In genomic region chr11:45752237-45752636, GRCm38 (mm10) we compare ENCODE assay signal across 9 mouse cellular contexts.
DNase-seq lines count a peak whose midpoint lies in the region; ATAC-seq lines count a peak whose summit lies in the region.
"Had no signal": no experiment of that assay in that cellular context is flagged by ENCODE, and none has a peak within 500 bp of the region (broad histone marks: within the 10 kb centered on the region; RNA-seq: fewer than 3 reads in every experiment).

No protein-coding gene starts in this region.

- no peaks in the 10 kb centered on the region for H3K9me3 ChIP-seq in hindbrain, embryonic 11.5 days (ENCODE audit: control insufficient read depth, low read length)
- no peaks in the 10 kb centered on the region for H3K9me3 ChIP-seq in hindbrain, embryonic 10.5 days
- H3K9me3 ChIP-seq in midbrain, embryonic 11.5 days (ENCODE audit: control insufficient read depth, low read length) = no peaks in the 10 kb centered on the region
- H3K9me3 ChIP-seq: embryonic facial prominence, embryonic 13.5 days had no signal

- H3K4me1 ChIP-seq in hindbrain, embryonic 11.5 days (replicated peaks; ENCODE audit: control insufficient read depth, insufficient read depth, low read length) = no peaks in the 10 kb centered on the region
- H3K4me1 ChIP-seq in hindbrain, embryonic 10.5 days (replicated peaks) = no peaks in the 10 kb centered on the region
- H3K4me1 ChIP-seq in midbrain, embryonic 11.5 days (ENCODE audit: control insufficient read depth, insufficient read depth, low read length) = no peaks in the 10 kb centered on the region

- intact Hi-C loops in left cerebral cortex, postnatal 14 days (cut with DNase I) = loop anchor here (10.0 kb wide), 1 partner anchor 133 kb away; no protein-coding TSS in a partner anchor

- H3K4me3 ChIP-seq in hindbrain, embryonic 11.5 days (ENCODE audit: low read depth, low read length) = no peak overlapping the region
- H3K4me3 ChIP-seq in hindbrain, embryonic 10.5 days = no peak overlapping the region
- H3K4me3 ChIP-seq in midbrain, embryonic 11.5 days (ENCODE audit: low read depth, low read length) = no peak overlapping the region
- H3K4me3 ChIP-seq: embryonic facial prominence, embryonic 13.5 days had no signal

- no peaks in the 10 kb centered on the region for H3K36me3 ChIP-seq in hindbrain, embryonic 11.5 days (ENCODE audit: control insufficient read depth, insufficient read depth, low read length)
- no peaks in the 10 kb centered on the region for H3K36me3 ChIP-seq in hindbrain, embryonic 10.5 days
- no peaks in the 10 kb centered on the region for H3K36me3 ChIP-seq in midbrain, embryonic 11.5 days (ENCODE audit: control insufficient read depth, insufficient read depth, low read length)
- H3K36me3 ChIP-seq: embryonic facial prominence, embryonic 13.5 days had no signal

- 61% methylated on average over 1 of the region's 1 CpGs for WGBS in hindbrain, embryonic 11.5 days
- 55% methylated on average over 1 of the region's 1 CpGs for WGBS in hindbrain, embryonic 10.5 days
- WGBS in midbrain, embryonic 11.5 days = 43% methylated on average over 1 of the region's 1 CpGs

- peak; percentile 48 for DNase-seq in hindbrain, embryonic 11.5 days (ENCODE audit: low spot score)
- no peak for DNase-seq in hindbrain, embryonic 10.5 days (ENCODE audit: low spot score)
- DNase-seq in Muller cell, postnatal 12 days (ENCODE audit: inconsistent ontology term) = peak; percentile 42
- peak; percentile 27 for DNase-seq in embryo, embryonic 11.5 days (ENCODE audit: low read depth, low spot score)
- DNase-seq in left cerebral cortex, postnatal 14 days (ENCODE audit: low spot score in 2 of 2) = peak; percentile 33 to 41
- DNase-seq in midbrain, embryonic 11.5 days (ENCODE audit: low spot score, missing footprints) = peak; percentile 86
- DNase-seq in thymus, postnatal 10 days (ENCODE audit: low spot score in 2 of 2) = peak; percentile 14 to 53

- ATAC-seq in hindbrain, embryonic 11.5 days (ENCODE audit: low FRiP score) = peak; percentile 63; the same call in 1 of the 2 replicates
- peak; percentile 95 for ATAC-seq in inflammation-experienced regulatory T-cells, adult 6 months
- 0 out of 2 replicates have a peak, but pooled peaks have one; percentile 61 for ATAC-seq in midbrain, embryonic 11.5 days (ENCODE audit: low FRiP score)

- H3K27me3 ChIP-seq in hindbrain, embryonic 11.5 days (ENCODE audit: control insufficient read depth, insufficient read depth, low read length) = no peaks in the 10 kb centered on the region
- no peaks in the 10 kb centered on the region for H3K27me3 ChIP-seq in hindbrain, embryonic 10.5 days (ENCODE audit: insufficient read depth, poor library complexity, severe bottlenecking)
- no peaks in the 10 kb centered on the region for H3K27me3 ChIP-seq in midbrain, embryonic 11.5 days (ENCODE audit: control insufficient read depth, insufficient read depth, low read length)
- H3K27me3 ChIP-seq: embryonic facial prominence, embryonic 13.5 days had no signal

- no peak overlapping the region for H3K4me2 ChIP-seq in hindbrain, embryonic 11.5 days (replicated peaks; ENCODE audit: low read depth, low read length)
- H3K4me2 ChIP-seq in midbrain, embryonic 11.5 days = no peak overlapping the region
- H3K4me2 ChIP-seq: embryonic facial prominence, embryonic 13.5 days had no signal

- no peak overlapping the region for H3K9ac ChIP-seq in hindbrain, embryonic 11.5 days (ENCODE audit: low read depth, low read length)
- H3K9ac ChIP-seq in midbrain, embryonic 11.5 days (ENCODE audit: low read length) = no peak overlapping the region
- H3K9ac ChIP-seq: embryonic facial prominence, embryonic 13.5 days had no signal

- H3K27ac ChIP-seq in hindbrain, embryonic 11.5 days (ENCODE audit: low read depth, low read length) = no peak overlapping the region
- H3K27ac ChIP-seq in hindbrain, embryonic 10.5 days = no peak overlapping the region
- H3K27ac ChIP-seq in midbrain, embryonic 11.5 days (ENCODE audit: low read depth, low read length) = no peak overlapping the region
- H3K27ac ChIP-seq: embryonic facial prominence, embryonic 13.5 days had no signal
